Mouse (Mus musculus): ENCODE results near the gene H2-Eb2.
A peak's percentile ranks its signal among the peaks of the same experiment; 100 is the strongest.

Gene H2-Eb2

DNA sequence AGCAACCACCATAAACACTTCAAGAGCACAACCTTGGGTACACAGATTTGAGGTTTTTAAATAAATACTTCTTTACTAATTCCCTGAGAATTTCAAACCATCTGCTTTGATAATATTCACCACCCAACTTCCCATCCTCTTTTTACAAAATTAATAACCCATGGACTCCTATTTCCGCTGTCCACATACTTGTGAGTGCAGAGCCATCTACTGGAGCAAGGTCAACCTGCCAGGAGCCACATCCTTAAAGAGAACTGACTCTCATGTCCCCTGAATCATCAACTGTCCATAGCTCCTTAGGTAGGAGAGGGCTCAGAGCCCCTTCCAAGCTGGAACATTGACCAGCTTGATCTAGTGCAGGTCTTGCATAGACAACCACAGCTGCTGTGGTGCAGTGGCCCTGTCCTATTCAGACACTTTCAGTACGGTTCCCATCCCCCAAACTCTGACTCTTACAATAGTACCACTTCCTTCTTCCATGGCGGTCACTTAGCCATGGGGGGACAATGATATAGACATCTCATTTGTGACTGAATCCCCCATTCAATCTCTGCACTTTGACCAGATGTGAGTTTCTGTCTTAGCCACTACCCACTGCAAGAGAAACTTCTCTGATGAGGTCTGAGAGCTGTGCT is 38.3 kb downstream of the H2-Eb2 start:
- no peak for DNase-seq

GRCm38 (mm10) chr17:34365031-34365430 is 39.6 kb downstream of the H2-Eb2 start:
- DNase-seq: no peak

DNA sequence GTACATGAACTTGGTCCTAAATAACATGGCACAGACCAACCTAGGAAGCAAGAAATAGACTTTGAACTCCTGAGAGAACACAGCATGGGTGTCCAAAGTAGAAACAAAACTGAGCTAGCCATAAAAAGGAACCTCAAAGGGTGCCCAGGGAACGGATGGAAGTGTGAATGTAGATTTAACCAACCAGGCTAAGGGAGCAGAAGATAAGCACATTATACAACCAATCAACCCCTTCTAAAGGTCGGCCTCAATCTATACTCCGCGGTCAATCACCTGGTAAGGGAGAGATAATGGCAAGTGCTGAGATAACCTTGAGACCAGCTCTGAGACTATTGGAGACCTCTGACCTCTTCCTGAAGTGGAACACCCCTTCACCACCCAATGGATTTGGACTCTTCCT is 45.1 kb downstream of the H2-Eb2 start:
- DNase-seq: no peak

- DNase-seq: no peak
Observed at GRCm38 (mm10) chr17:34373055-34373709, 47.7 kb downstream of the H2-Eb2 start.

DNA sequence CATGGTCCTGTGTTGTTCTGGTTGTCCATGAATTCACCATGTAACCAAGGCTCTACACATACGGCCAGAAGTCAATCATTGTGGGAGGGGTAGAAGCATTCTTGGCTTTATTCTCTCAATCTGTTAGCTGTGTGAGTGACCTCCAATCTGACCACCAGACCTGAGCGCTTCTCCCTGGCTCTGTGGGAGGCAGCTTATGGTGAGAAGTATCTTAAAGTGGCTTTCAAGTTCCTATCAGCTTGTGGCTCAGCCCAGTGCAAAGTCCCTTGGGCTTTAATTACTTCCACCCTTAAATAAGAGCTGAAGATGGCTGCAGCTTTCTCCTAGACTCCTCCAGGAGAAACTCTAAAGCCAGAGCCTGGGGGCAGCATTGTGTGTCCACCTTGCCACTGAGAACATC is 51.4 kb downstream of the H2-Eb2 start, which contains the start of gene Btnl1:
Gene Btnl1, plus strand, starts transcription at position 286 of the 400 bp plus-strand sequence.
- no peak for DNase-seq

DNA sequence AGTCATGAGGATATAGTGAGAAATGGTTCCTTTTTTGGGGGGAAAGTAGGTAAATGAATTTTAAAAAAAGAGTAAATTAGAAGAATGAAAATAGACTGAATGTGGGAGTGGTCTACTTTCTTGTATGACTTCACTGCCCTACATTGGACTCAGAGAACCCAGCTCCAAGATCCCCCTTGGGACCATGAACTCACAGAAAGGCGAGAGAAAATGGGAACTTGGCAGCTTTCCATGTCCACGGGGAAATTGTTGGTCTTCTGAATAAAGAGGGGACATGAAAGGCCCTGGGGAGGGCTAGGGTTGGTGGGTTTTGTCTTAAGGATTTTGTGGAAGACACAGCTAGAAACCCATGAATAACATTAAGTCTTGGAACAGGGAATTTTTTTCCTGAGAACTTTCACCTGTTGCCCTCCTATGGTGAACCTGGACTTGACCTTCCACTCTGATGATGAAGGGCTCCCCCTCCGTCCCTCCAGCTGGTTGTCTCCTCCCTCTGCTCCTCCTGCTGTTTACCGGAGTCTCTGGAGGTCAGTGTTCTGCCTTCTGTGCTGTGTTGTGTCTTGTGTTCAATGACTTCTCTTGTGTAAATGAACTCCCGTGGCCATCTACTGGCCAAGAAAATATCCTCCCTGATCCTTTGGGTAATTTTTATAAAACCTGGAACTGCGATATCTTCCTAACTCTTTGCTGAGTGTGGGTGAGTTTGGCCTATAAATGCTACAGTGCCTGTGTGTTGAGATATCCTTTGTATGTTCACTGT is 52.2 kb downstream of the H2-Eb2 start:
- DNase-seq: no peak

GRCm38 (mm10) chr17:34378716-34379115 is 53.3 kb downstream of the H2-Eb2 start:
- no peak for DNase-seq

DNA sequence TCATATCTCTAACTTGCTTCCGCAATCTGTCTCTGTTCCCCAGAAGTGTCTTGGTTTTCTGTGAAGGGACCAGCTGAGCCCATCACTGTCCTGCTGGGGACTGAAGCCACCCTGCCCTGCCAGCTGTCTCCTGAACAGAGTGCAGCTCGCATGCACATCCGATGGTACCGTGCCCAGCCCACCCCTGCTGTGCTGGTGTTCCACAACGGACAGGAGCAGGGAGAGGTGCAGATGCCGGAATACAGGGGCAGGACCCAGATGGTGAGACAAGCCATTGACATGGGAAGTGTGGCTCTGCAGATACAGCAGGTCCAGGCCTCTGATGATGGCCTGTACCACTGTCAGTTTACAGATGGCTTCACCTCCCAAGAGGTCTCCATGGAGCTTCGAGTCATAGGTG is 54.0 kb downstream of the H2-Eb2 start:
- no peak for DNase-seq

DNA sequence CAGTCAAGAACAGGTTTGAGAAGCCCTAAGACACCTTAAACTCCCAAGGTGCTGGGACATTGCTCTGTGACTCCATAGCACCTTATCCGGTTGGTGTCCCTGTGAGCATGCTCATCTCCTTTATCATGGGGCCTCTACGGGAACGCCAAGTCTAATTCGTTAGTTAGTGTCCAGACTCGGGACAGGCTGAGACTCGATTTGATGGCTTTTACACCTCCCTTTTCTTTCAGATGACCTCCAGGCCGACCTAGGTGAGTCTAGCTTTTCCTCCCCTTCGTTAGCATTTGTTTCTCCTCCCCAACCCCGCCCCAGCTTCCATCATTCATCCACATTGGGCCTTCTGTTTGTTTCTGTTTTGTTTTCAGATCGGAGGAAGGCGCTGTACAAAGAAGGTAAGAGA is 56.4 kb downstream of the H2-Eb2 start:
- DNase-seq: no peak

GRCm38 (mm10) chr17:34383212-34383611 is 57.7 kb downstream of the H2-Eb2 start:
- no peak for DNase-seq

GRCm38 (mm10) chr17:34384699-34385098 is 59.2 kb downstream of the H2-Eb2 start:
- DNase-seq: no peak

DNA sequence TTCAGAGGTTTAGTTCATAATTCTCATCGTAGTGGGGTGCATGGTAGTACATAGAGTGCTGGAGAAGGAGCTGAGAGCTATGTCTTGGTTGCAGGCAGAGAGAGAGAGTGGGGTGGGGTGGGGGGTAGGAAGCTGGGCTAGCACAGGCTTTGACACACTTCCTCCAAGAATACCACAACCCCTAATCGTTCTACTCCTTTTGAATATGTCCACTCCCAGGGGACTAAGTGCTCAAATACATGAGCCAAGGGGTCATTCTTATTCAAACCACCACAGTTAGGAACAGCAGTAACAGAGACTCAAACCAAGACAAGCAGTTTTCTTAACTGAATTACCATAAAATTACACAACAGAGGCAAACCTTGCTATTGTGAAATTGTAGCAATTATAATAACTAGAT is 61.2 kb downstream of the H2-Eb2 start:
- no peak for DNase-seq

DNA sequence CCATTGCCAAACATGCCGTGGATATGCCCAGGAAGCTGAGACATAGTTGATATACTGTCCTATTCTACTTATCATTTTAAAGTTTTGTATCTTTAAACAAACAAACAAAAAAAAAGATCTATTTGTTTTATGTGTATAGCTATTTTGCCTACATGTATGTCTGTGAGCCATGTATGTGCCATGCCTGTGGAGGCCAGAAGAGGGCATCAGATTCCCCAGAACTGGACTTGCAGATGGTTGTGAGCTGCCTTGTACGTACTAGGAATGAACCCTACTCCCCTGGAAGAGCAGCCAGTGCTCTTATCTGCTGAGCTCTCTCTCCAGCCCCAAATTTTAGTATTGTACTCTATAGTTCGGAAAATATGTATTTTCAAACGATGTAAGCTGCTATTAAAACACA is 63.0 kb downstream of the H2-Eb2 start:
- peak; percentile 34 for DNase-seq

All from embryo, embryonic 11 days (tissue).